Mouse (Mus musculus) ovary, postnatal 14 days (tissue): Measurements from ENCODE around the gene Gabra5.

Experiments used
- DNase-seq: peaks from one replicate; pipeline ENCODE4 v3.0.0; 2022; ENCODE audit warnings: low spot score

The Gabra5 gene

DNA sequence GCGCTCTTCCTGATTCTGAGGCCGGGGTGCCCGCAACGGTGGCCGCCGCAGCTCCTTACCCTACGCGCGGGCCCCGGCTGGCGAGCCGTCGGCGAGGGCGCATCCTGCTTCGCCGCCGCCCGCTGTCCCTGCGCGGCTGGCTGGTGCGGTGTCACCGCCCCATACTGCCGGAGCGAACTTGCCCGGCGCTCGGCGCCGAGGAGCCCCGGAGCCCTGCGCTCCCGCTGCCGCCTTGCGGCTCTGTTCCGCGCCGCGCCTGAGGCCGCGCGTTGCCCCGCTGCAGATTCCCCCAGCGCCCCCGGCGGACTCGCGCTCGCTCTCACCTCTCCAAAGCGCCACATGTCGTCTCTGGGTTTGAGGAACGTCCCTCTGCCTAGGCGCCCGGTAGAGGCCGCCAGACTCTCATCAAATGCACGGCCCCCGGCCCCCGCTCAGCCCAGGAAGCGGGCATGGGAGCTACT lies at the start of gene Gabra5:
TSS of gene Gabra5 (minus strand) at position 379 of the 461 bp plus-strand sequence.
- no peak for DNase-seq

DNA sequence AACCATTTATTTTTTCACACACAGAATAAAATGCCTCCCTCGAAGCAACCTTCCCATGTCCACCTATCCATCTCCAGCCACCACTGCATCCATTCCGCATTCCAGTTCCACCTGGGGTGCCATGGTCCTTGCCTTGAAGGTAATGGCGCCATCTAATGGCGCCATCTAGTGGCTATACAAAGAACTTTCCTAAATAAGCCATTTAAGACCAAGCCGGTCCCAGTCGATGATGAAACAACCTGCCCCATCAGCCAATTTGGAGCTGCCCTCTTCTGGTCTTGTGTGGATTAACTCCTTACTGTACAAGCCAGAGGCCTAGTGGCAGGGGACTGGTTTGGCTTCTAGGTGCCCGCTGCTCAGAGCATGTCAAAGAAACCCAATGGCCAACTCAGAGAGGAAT lies 28.7 kb upstream of the Gabra5 start:
- DNase-seq: no peak

DNA sequence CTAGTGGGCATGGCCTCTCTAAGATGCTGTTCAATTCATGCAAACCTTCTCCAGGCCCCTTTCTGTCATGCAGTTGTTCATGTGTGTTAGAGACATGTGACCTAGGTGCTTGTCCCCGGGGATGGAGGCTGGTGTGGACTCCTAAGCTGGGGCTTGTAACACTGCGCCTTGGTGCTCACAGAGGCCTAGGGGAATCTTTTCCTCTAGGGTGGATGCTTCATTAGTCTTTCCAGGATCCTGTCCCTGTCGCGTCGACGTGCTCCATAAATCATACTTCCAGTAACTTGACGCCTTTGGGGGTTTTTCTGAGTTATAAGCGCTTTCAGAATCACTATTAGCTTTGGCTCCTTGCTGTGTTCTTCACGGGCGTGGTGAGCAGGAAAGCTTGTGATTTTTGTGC lies 22.8 kb upstream of the Gabra5 start:
- DNase-seq: no peak

DNA sequence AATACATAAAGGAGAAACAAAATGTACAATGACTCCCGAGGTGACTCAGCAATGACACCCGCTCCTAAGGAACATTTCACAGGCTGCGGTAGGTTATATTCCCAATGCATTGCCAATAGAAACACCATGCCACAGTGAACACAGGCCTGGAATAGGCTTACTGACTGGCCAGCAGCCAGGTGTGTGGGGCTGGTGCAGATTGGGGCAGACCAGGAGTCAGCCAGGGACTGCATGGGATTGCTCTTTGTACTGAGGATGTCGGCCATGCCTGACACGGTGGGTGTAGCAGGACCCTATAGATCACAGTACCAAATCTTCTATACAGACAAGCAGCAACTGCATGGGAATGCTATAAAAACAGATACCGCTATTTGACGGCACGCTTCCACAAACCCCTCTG lies 20.1 kb upstream of the Gabra5 start:
- no peak for DNase-seq

DNA sequence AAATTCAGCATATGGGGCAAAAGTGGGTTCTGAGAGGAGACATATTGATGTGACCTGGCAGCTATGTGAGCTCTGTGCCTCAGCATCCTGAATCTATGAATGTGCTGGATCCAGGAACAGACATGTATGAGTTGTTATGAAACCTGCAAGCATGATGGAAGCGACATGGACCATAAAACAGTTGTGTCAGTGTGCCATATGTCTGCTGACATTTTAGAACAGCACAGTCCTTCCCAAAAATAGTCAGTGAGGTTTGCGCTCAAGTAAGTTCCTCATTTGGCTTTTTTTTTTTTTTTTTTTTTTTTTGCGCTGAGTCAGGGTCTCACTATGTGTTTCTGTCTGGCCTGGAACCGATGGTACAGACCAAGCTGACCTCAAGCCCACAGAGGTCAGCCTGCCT lies 19.6 kb upstream of the Gabra5 start:
- no peak for DNase-seq

DNA sequence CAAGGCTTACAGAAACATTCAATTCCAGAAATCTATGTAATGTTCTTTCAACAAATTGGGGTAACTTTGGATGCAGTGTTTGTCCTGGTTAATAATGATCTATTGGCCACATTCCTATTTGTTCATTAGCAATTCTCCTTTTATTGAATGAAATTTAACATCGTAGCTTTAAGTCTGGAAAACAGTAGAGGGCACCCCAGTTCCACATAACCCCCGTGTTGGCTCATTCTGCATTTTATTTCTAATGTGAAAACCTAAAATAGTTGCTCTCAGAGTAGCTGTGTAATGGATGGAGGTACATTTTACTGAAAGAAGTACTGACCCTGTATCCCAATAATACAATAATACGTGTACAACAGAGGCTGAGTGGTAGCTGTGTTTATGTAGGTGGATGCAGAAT lies 3.1 kb upstream of the Gabra5 start:
- DNase-seq: peak; percentile 1

DNA sequence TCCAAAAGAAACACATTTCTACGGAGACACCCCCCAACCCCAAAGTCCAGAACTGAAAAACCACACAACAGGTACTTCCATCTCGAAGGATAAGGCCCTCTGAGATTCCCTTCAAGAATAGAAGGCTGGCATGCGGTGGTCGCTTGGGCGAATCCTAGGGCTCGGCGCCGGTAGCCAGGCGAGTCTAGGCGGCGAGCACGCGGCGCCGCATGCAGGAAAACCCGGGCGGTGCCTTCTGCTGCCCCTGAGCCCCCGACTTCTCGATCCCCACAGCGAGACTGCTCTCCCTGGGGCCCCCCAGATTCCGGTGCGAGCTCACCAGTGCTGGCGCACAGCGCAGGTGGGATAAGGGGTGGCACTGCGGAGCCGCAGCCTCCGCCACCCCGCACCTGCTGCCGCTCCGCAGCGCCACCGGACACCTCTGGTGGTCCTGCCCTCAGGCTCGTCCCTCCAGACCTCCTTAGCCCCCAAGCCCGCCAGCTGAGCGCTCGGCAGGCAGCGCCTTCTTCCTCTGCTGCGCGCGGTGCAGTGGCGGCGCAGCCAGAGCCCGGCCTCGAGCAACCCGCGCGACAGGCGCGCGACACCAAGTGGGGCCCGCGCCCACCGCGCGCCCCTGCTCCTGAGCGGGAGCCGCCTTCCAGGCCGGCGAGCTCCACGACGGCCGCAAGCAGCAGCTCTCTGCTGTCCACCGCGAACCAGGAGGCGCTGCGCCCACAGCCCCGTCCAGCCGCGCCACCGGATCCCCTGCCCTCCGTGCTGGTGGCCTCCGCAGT lies 813 bp downstream of the Gabra5 start:
- no peak for DNase-seq

DNA sequence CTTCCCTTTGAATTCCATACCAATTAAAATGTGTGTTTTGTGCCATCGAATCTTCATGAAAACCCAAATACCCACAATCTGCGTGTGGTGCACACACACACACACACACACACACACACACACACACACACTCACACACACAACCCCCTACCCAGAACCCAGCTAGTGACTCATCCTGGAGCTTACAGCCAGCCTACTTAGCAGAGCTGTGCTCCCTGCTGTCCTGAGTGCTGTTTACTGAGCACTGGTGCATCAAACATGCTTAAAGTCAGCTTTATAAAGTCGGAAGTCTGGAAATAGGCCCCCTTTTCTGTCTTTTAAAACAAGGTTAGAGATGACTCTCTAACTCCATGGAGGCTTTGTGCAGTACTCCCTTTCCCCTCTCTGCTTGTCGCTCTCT lies 7.0 kb downstream of the Gabra5 start:
- DNase-seq: no peak

DNA sequence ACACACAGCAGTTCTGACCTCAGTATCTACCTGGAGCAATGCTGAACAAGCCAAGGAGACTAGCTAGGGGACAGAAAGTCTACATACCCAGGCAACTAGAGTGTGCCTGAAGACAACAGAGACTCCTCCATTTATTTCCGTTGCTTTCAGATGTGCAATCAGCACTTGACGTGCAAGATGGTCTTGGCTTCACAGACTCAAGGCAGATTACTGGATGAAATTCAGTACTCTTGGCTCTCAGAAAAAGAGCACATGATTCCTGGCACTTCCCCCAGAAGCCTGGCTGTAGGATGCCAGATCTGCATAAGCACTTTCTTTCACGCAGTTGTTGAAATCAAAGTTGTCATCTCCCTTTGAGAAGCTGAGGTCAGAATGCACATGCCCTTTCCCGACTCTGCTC lies 18.1 kb downstream of the Gabra5 start:
- no peak for DNase-seq

DNA sequence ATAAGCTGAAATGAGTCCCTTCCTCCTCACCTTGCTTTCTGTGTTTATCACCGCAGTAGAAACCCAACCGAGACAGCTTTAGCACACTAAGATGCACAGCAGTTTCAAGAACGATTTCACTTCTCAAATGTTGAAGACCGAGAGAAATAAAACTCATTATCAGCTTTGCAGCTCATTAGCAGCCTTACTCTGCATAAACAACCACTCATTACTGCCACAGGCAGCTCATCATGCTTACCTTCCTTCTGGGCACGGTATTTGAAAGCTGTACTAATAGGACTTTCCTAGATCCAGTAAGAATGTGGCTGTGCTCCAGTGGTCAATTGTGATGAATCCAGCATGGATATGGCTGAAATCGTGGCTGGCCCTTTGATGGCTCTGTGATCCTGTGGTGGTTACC lies 23.0 kb downstream of the Gabra5 start:
- DNase-seq: no peak

DNA sequence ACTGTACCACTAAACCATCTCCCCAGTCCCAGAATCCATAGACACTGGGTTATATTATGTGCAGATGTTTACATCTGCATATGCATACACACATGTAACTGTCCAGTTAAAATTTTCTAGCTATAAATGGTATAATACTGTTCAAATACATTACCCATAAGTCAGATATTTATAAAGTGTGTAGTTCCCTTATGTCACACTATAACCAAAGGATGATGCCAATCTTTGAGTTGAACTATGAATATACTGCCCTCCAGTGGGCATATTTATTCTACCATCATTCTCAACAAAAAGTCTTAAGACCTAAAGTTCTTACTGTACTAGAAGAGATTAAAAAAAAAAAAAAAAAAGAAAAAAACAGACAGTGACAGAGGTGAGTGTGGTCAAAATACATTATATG lies 27.0 kb downstream of the Gabra5 start:
- no peak for DNase-seq

DNA sequence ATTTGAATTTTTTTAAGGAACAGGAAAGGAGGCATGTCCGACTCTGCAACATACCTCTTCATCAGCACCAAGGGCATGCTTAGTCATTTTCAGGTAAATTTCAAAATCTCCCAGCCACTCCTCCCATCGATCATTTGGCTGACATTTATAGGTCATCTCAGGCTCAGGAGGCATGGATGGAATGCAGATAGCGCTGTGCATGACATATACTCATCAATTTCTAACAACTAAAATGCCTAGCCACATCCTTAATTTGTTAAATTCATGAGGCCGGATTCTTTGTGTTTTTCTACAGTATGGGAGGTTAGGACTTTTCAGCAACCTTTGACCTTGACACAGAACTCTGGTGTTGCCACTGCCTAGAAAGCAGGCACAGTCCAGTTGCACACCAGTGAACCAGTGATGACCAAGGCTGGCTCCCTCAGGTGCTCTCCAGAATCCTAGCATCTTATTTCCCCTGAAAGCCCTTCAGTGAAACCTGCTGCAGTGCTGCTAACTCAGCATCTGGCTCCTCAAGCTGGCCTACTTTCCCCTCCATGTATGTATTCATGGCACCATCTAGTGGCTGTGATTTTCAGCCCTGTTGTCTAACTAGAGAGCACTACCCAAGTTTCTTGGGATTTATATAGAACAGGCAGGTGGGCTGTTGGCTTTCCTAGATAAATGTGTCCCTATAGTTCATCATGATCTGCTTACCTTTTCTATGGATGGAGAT lies 35.9 kb downstream of the Gabra5 start:
- DNase-seq: peak; percentile 14

DNA sequence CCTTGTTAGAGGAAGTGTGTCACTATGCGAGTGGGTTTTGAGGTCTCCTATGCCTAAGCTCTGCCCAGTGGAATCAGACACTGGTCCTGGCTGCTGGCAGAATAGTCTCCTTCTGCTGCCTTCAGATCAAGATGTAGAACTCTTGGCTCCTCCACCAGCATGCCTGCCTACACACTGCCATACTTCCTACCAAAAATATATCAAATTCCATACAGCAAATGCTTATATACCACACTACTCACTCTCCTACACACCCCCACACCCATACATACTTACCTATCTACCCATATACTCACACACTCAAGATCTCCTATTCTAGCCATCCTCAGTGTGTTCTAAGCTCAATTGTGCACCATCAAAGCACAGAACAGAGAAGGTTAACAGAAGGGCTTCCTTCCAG lies 38.5 kb downstream of the Gabra5 start:
- no peak for DNase-seq

DNA sequence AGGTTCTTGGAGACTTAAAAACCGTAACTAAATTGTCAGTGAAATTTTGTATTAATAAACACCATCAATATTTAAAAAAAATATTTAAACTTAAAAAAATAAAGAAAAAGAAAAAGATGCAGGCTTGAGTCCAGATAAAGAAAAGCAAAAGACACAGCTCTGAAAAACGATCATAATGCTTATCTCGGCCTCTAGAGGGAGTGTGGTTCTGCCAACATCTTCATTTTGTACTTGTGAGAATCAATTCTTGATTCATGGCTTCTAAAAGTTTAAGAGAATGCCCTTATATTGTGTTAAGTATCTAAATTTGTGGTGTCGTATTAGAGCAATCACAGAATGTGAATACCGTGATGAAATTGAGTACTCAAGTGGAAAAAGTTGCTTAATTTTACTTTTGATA lies 49.5 kb downstream of the Gabra5 start:
- DNase-seq: no peak

DNA sequence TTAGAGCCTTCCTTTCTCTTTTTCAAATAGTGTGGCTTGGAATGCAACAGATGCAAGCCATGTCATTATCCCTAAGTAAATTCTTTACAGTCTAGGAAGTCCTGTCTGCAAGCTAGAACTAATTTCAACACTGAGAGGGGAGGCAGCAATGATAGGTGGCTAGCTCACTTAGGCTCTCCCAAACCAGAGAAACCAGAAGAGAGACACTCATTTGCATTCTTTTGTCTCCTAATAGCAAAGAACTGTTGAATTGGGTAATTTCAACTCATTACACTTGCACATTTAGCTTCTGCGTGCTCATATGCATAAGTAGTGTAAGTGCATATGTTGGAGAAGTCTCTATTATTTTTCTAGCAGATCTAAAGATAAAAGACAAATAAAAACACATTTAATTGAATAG lies 61.6 kb downstream of the Gabra5 start:
- no peak for DNase-seq

DNA sequence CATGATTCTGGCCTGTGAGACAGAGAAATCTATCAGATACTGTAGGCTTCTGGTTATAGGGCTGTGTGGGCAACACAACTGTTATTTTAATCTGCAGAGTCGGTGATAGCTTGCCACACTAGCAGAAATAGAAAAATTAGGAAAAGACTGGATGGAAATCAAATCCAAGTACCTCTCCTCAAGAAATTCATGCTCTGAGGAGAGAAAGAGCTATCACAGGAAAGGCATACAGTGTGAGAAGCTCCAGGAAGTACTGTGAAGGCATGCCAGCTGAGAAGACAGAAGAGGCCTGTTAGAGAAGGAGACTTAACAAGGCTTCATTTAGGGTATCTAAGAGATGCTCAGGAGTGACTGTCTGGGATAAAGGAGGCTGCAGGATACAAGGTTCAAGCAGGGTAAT lies 87.2 kb downstream of the Gabra5 start:
- no peak for DNase-seq

DNA sequence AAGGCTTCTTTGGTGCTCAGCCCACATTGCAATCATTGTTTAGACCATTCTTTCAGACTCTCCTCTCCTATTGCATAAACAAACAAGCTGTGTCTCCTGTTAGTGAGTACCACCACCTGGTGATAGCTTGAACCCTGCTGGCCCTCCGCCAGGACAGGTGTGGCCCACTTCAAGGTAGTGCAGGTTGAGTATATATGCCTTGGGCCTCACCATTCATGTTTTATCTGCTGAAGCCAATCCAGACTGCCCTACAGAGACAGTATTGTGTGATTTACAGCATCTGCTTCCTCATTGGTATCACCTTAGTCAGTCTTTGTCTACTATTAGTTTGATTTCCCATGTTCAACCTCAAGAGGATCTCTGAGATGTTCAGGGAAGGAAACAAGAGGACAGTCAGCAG lies 88.8 kb downstream of the Gabra5 start:
- no peak for DNase-seq

DNA sequence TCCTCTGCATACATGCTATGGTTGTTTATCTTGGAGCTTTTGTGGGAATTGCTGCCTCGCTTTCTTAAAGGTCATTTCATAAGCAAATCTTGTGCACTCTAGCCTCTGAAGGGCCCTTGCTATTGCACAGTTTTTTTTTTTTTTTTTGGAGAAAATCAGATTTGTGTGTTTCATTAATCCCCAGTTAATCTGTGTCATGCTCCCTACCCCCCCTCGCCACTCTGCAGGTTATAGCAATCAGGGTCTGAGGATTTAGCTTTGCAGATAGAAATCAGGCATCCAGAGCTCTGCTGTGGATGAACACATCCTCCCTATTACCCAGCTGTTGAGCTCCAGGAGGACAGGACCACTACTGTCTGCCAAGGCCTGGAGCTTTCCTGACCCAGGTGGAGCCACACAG lies 90.5 kb downstream of the Gabra5 start, which contains the start of gene Gabrb3:
TSS of gene Gabrb3 (plus strand) at position 301 of the 400 bp plus-strand sequence.
- DNase-seq: no peak

DNA sequence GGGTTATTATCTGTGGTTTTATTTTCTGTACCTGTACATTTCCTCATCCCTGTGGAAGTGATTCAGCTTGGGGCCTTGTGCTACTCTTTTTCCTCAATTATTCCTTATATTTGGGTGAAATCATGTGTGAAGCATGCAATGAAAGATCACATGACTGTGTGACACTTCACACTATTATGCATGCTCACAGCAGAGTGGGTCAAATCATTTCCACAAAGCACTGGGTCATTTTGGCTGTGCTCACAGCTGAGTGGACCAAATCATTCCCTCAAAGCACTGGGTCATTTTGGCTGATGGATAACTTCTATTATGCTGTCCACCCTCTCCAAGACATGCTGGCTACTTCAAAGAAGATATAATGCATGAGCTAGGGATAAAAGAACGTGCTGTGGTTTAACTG lies 97.0 kb downstream of the Gabra5 start:
- DNase-seq: no peak

DNA sequence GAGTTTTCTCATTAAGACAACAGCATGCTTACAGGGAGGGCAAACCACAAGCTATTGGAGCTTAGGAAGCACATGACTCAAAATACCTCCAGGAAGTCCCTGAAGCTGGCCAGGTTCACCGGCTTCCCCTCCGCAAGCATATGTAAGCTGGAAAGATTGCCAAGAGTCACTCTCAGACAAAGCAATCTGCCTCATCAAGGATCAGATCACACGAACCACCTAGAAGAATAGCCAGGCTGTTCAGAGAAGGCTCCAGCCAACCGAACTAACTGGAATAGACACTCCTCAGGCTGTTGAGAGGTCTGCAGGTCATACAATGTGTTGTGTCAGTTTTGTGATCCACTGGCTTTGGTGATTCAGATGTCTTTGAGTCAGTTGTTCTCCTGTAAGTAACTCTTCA lies 98.7 kb downstream of the Gabra5 start:
- DNase-seq: no peak

DNA sequence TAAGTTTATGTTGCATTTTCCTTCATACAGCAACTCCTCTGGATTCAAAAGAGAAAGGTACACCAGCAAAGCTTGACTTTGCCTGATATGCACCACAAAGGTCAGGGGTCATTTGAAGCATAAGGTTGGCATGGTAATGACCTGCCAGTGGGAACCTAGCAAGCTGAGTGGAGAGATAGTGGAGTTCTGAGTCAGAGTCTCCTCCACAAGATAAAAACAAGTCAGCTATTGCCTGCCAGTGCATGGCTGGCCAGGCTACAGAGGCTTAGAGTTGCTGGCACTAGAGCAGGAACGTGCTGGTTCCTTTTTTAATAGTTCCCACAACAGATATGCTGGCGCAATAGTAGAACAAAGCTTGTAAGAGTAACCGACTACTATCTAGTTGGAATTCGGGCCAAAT lies 116.3 kb downstream of the Gabra5 start:
- no peak for DNase-seq

DNA sequence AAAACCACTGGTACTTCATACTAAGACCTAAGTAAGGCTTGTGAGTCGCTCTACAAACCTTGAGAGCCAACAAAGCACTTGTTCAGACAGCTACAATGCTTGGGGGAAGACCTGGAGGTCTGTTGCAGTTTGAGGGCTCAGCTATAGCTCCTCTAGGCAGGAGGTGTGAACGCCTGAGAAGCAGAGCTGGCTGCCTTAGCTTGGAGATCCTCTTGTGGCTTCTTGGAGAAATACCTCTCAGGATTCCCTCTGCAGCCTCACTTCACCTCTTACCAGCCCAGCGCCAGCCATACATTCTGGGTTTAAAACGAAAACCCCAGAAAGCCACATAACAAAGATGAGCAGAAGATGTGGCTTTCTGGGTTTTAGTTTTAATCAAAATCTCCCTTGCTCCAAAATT lies 119.8 kb downstream of the Gabra5 start:
- DNase-seq: no peak

DNA sequence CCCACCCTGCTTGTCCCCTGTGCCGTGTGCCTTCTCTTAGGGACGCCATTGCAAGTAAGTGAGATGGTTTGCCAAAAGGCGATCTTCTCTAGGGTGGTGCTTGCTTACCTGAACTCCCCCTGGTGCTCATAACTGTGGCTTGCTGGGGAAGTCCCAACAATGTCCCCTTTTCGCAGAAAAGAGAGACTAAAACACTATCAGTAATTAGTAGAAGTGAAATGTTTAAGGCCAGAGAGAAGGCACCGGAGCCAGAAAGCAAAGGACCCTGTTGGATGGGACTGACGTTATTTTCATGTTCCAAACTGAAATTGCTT lies 122.6 kb downstream of the Gabra5 start:
- DNase-seq: no peak
